Mouse (Mus musculus) left cerebral cortex, postnatal 36 days (tissue): ENCODE measurements at regions not wholly inside any gene's neighbourhood (a gene's known extent, or its start where the extent isn't known, plus 50 kb on each side); places are given as distances from the start of the nearest gene placed in this dataset.

Experiments
- DNase-seq, 2 experiments: peaks; one replicate each; pipeline ENCODE4 v3.0.0; 2021 to 2022; ENCODE audit warnings: low spot score in 2 of 2, mixed read lengths in 1 of 2
- intact Hi-C: fragments of 180-260 bp; cut with DNase I; formaldehyde crosslinking; loops from one replicate; pipeline ENCODE4 v1.15.1; 2025

DNA sequence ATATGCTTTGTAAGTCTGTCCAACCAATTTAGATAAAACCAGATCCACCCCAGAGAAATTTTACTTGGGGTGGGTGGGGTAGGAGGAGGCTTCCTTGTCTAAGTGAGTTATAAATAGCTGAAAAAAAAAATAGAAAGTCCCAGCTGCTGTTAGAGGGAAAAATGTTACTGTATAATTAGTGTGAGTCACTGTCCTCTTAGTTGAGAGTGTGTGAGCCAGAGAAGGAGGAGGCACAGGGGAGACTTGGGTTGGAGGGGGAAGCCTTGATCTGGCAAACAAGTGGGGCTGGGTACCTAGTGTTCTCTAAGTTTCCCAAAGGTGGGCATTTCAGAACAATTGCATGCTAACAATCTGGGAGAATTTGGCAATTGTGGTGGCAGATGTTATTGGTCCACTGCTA, 103.8 kb upstream of the 4930474N05Rik start:
- peak; percentile 23 to 32 for DNase-seq
- intact Hi-C loops: loop anchor here (10.0 kb wide), 1 partner anchor 1176 kb away; no protein-coding TSS in a partner anchor
